Mouse (Mus musculus) heart, adult 2 months (tissue): ENCODE data around the gene Tmcc1.

Experiments
- EP300 ChIP-seq: fragments of 200-500 bp; IDR thresholded peaks from 2 replicates; pipeline ENCODE4 v1.6.1; 2011; ENCODE audit warnings: low read depth, low read length, control low read depth; ENCODE audit not compliant: insufficient read depth
- POLR2A ChIP-seq: fragments of 200-500 bp; IDR thresholded peaks from 2 replicates; pipeline ENCODE4 v1.6.1; 2011; ENCODE audit warnings: mild to moderate bottlenecking, low read depth, low read length, control low read depth; ENCODE audit not compliant: insufficient read depth

DNA sequence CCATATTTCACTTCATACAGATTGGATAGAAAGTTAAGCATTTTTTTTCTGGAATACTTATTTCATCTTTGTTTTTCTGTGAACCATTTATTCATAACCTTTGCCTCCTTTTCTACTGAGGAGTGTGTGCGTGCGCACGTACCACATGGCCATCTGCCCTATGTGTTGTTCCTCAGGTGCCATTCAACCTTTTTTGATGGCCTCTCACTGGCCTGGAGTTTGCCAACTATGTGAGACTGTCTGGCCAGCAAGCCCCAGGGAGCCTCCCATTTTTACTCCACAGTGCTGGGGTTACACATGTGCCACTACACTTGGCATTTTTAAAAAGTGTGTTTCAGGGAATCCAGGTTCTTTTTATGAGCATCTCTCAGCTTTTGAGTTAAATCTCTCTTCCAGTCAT, 177.4 kb downstream of the Tmcc1 start:
- no peak for TF ChIP-seq POLR2A
- no peak for TF ChIP-seq EP300
